Mouse (Mus musculus) limb, embryonic 13.5 days (tissue): Measurements from ENCODE around the gene Abhd16a. TPM values are rescaled to one million over a fixed set of nuclear protein-coding genes. Genes with fewer than 3 reads are reported as not detected.

Experiments
- ATAC-seq: fragments of 200-750 bp; cut with Nextera tagmentation; 2 replicates; pipeline ENCODE4 v1.8.0; 2017; ENCODE audit warnings: low read depth, moderate number of reproducible peaks, moderate TSS enrichment; ENCODE audit not compliant: low FRiP score
- H3K27ac ChIP-seq: fragments of 300-500 bp; sonication (generic); 2 replicates; pipeline ENCODE4 v1.5.1; 2015; ENCODE audit warnings: inconsistent platforms, mild to moderate bottlenecking, moderate library complexity
- H3K27me3 ChIP-seq: fragments of 300-500 bp; sonication (generic); 2 replicates; pipeline ENCODE4 v1.6.1; 2015; ENCODE audit warnings: mild to moderate bottlenecking, inconsistent platforms
- H3K36me3 ChIP-seq: fragments of 300-500 bp; sonication (generic); 2 replicates; pipeline ENCODE4 v1.6.1; 2015; ENCODE audit warnings: inconsistent platforms, mild to moderate bottlenecking, moderate library complexity
- H3K4me1 ChIP-seq: fragments of 300-500 bp; sonication (generic); 2 replicates; pipeline ENCODE4 v1.6.1; 2015; ENCODE audit warnings: inconsistent platforms
- H3K4me2 ChIP-seq: fragments of 300-500 bp; sonication (generic); replicated peaks from 2 replicates; pipeline ENCODE4 v1.6.1; 2015; ENCODE audit warnings: inconsistent platforms, mild to moderate bottlenecking, moderate library complexity
- H3K4me3 ChIP-seq: fragments of 300-500 bp; sonication (generic); 2 replicates; pipeline ENCODE4 v1.5.1; 2015; ENCODE audit warnings: moderate library complexity, mild to moderate bottlenecking, inconsistent platforms
- H3K9ac ChIP-seq: fragments of 300-500 bp; sonication (generic); 2 replicates; pipeline ENCODE4 v1.6.1; 2015; ENCODE audit warnings: mild to moderate bottlenecking, inconsistent platforms
- H3K9me3 ChIP-seq: fragments of 300-500 bp; sonication (generic); 2 replicates; pipeline ENCODE4 v1.6.1; 2016; ENCODE audit warnings: inconsistent platforms
- WGBS: fragments of 180-500 bp; shearing (Covaris S2); methylation state at CpG from one replicate; pipeline ENCODE4 v1.1.7; 2015; 5-methylcytosine and 5-hydroxymethylcytosine counted together
- polyA plus RNA-seq: library from polyadenylated mRNA; unstranded; fragments of >200 nt; fragmentation: Nextera tagmentation; extraction: Ambion mirVana; gene quantifications from 2 replicates; pipeline ENCODE4 v1.2.1, GENCODE M21; 2015

Abhd16a gene
- polyA plus RNA-seq, 1 experiment from 2014 or later: 94.9 TPM

DNA sequence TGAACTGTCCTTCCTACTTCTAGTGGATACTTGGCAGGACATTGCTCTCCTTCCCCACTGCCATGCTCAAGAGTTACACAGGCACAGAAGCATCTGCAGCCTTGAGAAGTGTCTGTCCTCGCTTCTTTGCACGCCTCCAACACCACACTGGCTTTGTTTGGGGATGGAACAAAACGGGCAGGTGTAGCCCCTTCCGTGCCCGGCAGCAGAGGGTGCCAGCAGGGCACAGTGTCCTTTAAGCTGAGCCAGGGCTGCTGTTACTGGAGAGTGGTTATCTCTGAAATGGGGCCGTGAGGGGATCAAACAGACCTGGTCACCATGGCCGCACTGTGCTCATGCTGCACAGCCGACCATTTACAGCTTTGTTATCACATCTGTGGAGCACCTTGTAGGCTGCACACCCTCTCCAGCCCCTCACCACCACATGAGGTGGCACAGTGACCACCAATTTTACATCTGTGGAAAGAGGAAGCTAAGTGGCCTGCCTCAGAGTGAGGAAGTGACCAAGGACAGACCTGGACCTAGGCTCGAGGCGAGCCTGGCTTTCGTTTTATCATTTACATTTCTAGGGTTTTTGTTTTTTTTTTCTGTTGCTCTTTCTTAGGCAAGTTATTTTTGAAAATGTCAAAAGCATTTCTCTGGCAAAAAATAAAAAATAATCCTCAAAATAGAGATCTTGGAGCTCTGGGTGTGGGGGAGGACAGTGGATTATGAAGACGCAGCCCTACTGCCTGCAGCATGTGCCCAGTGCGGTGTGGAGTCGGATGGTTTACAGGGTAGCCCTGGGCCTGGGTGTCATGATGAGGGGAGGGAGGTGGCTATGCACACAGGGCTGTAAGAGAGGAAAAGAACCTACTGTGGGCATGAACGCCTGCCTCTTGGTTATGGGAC, 5.7 kb downstream of the Abhd16a start:
- H3K27me3 ChIP-seq: no peaks in the 10 kb centered on the region
- 0 out of 2 replicates have a peak overlapping the region, but pooled peaks have one; percentile 31 for H3K9ac ChIP-seq
- H3K4me2 ChIP-seq: no peak overlapping the region
- WGBS: 87% methylated on average over 15 of the region's 15 CpGs
- ATAC-seq: no peak
- H3K4me3 ChIP-seq: no peak overlapping the region
- peaks cover 9% of the 10 kb centered on the region for H3K4me1 ChIP-seq
- H3K9me3 ChIP-seq: no peaks in the 10 kb centered on the region
- no peak overlapping the region for H3K27ac ChIP-seq
- H3K36me3 ChIP-seq: peaks cover 87% of the 10 kb centered on the region

- ATAC-seq: no peak
- peaks cover 97% of the 10 kb centered on the region for H3K36me3 ChIP-seq
Observed at GRCm38 (mm10) chr17:35096597-35096996, 7.5 kb downstream of the Abhd16a start.

GRCm38 (mm10) chr17:35097164-35097655, 8.1 kb downstream of the Abhd16a start:
- ATAC-seq: no peak
- no peaks in the 10 kb centered on the region for H3K27me3 ChIP-seq
- H3K4me1 ChIP-seq: no peaks in the 10 kb centered on the region
- H3K4me2 ChIP-seq: no peak overlapping the region
- WGBS: 89% methylated on average over 12 of the region's 12 CpGs
- H3K36me3 ChIP-seq: peaks cover 99% of the 10 kb centered on the region
- H3K27ac ChIP-seq: no peak overlapping the region
- H3K9ac ChIP-seq: no peak overlapping the region
- no peak overlapping the region for H3K4me3 ChIP-seq
- no peaks in the 10 kb centered on the region for H3K9me3 ChIP-seq

More at GRCm38 (mm10) chr17:35096597-35096996, 7.5 kb downstream of the Abhd16a start:
- Histone ChIP-seq H3K9me3 (no peaks in the 10 kb centered on the region), H3K27ac (no peak overlapping the region), H3K9ac (peak overlapping the region; percentile 31; the same call in 1 of the 2 replicates), H3K4me1 (no peaks in the 10 kb centered on the region), H3K4me3 (no peak overlapping the region), H3K4me2 (no peak overlapping the region), H3K27me3 (no peaks in the 10 kb centered on the region)
- 88% methylated on average over 12 of the region's 12 CpGs for WGBS

GRCm38 (mm10) chr17:35100196-35100765, 11.2 kb downstream of the Abhd16a start:
- H3K9ac ChIP-seq: no peak overlapping the region
- H3K9me3 ChIP-seq: no peaks in the 10 kb centered on the region
- no peaks in the 10 kb centered on the region for H3K4me1 ChIP-seq
- no peak overlapping the region for H3K4me3 ChIP-seq
- H3K27ac ChIP-seq: no peak overlapping the region
- no peak overlapping the region for H3K4me2 ChIP-seq
- WGBS: 82% methylated on average over 10 of the region's 10 CpGs
- peaks cover 91% of the 10 kb centered on the region for H3K36me3 ChIP-seq
- H3K27me3 ChIP-seq: no peaks in the 10 kb centered on the region
- ATAC-seq: no peak

DNA sequence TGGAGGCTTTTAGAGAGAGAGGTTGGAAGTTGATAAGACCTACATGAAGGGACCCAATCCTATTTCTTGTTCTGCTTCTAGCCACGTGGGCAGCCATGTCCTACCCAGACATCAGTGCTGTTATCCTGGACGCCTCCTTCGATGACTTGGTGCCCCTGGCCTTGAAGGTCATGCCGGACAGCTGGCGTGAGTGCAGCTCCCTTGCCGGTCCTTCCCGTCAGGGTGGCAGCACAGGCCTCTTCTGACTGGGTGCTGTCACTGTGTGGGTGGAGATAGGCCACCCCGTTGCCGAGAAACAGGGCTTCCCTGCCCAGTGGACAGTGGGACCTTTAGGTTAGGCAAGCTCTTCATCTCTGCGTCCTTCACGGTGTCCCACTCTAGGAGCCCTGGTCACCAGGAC, 12.1 kb downstream of the Abhd16a start:
- ATAC-seq: no peak
- no peak overlapping the region for H3K27ac ChIP-seq
- H3K27me3 ChIP-seq: no peaks in the 10 kb centered on the region
- no peaks in the 10 kb centered on the region; the same call in 1 of the 2 replicates for H3K4me1 ChIP-seq
- H3K4me2 ChIP-seq: no peak overlapping the region
- no peak overlapping the region; the same call in 1 of the 2 replicates for H3K9ac ChIP-seq
- peaks cover 82% of the 10 kb centered on the region for H3K36me3 ChIP-seq
- no peaks in the 10 kb centered on the region for H3K9me3 ChIP-seq
- WGBS: 90% methylated on average over 11 of the region's 11 CpGs
- H3K4me3 ChIP-seq: no peak overlapping the region

- peaks cover 71% of the 10 kb centered on the region for H3K36me3 ChIP-seq
- no peak overlapping the region for H3K4me2 ChIP-seq
- no peak overlapping the region for H3K4me3 ChIP-seq
- H3K4me1 ChIP-seq: no peaks in the 10 kb centered on the region; the same call in 1 of the 2 replicates
- no peaks in the 10 kb centered on the region for H3K9me3 ChIP-seq
- 70% methylated on average over 8 of the region's 8 CpGs for WGBS
- H3K9ac ChIP-seq: no peak overlapping the region
- peak; percentile 55; the same call in 1 of the 2 replicates for ATAC-seq
- no peaks in the 10 kb centered on the region for H3K27me3 ChIP-seq
- H3K27ac ChIP-seq: no peak overlapping the region
Observed at GRCm38 (mm10) chr17:35102299-35102698, 13.2 kb downstream of the Abhd16a start.

DNA sequence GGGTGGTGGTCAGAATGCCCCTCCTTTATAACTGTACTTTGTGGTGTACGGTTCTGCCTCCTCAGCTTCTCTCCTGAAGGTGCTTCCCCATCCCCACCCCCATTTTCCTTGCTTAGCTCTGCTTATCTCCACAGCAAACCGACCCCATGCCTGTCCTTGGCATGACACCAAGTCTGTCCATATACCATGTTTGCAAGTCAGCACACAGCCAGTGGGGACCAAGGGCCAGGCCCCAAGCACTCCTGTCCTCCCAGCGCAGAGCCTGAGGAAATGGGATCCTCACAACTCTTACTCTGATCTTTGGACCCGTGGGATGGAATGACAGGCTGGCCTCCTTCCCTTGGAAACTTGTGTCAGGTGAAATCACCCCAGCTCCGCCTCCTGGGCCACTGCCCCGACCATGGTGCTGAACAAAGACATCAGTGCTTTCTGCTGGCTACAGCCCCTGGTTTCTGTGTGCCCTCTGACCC, 14.2 kb downstream of the Abhd16a start:
- no peak overlapping the region for H3K4me3 ChIP-seq
- H3K4me2 ChIP-seq: no peak overlapping the region
- no peaks in the 10 kb centered on the region; the same call in 1 of the 2 replicates for H3K4me1 ChIP-seq
- no peak overlapping the region for H3K27ac ChIP-seq
- no peaks in the 10 kb centered on the region for H3K27me3 ChIP-seq
- ATAC-seq: no peak
- peaks cover 61% of the 10 kb centered on the region for H3K36me3 ChIP-seq
- H3K9ac ChIP-seq: no peak overlapping the region
- H3K9me3 ChIP-seq: no peaks in the 10 kb centered on the region
- WGBS: 74% methylated on average over 6 of the region's 6 CpGs

DNA sequence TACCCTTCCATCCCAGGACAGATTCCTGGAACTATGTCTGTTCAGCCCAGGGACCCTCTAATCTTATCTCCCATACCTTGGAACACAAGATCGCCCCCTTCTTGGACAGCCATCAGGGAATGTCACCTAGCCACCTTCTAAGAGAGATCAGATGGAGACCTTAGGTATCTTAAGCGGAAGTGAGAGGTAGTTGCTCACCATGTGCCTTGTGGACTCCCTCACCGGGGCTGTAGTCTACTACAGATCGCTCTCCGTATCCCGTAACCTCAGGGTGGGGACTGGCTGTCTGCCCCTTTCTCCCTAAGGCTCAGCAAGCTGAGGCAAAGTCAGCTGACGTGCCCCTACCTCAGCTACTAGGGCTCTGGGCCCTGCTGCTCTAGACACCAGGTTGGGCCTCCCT, 15.0 kb downstream of the Abhd16a start:
- Histone ChIP-seq H3K4me3 (no peak overlapping the region), H3K4me1 (no peaks in the 10 kb centered on the region; the same call in 1 of the 2 replicates), H3K27ac (no peak overlapping the region), H3K9ac (no peak overlapping the region), H3K36me3 (peaks cover 53% of the 10 kb centered on the region), H3K9me3 (no peaks in the 10 kb centered on the region), H3K27me3 (no peaks in the 10 kb centered on the region), H3K4me2 (no peak overlapping the region)
- WGBS: 89% methylated on average over 7 of the region's 7 CpGs
- no peak for ATAC-seq

DNA sequence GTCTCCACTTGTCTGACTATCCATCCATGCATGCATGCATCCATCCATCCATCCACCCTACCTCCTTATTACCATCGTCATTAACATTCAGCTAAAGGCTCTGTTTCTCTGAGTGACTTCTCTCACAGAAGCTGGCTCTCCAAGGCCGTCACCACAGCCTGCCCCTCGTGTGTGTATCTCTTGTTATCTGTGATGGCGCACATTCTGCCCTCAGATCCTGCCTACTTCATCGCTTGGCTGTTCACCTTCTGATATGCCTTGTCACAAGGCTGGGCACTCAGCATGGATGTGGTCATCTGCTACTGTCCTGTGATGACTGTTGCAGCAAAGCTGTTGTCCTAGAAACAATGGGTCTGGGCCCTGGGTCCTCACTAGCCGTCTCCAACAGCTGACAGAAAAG, 15.7 kb downstream of the Abhd16a start:
- H3K36me3 ChIP-seq: peaks cover 46% of the 10 kb centered on the region
- H3K9ac ChIP-seq: peak overlapping the region; percentile 31; the same call in 1 of the 2 replicates
- ATAC-seq: no peak
- WGBS: 81% methylated on average over 6 of the region's 6 CpGs
- no peaks in the 10 kb centered on the region; the same call in 1 of the 2 replicates for H3K4me1 ChIP-seq
- no peak overlapping the region for H3K4me3 ChIP-seq
- H3K27me3 ChIP-seq: no peaks in the 10 kb centered on the region
- no peaks in the 10 kb centered on the region for H3K9me3 ChIP-seq
- H3K4me2 ChIP-seq: no peak overlapping the region
- H3K27ac ChIP-seq: no peak overlapping the region; the same call in 1 of the 2 replicates

GRCm38 (mm10) chr17:35105740-35106389, 16.8 kb downstream of the Abhd16a start:
- 28% methylated on average over 13 of the region's 13 CpGs for whole genome bisulfite sequencing
- Histone ChIP-seq H3K9ac (no peak overlapping the region; the same call in 1 of the 2 replicates), H3K4me2 (peak overlapping the region; percentile 32; the same call in 1 of the 2 replicates), H3K4me1 (no peaks in the 10 kb centered on the region; the same call in 1 of the 2 replicates), H3K36me3 (peaks cover 35% of the 10 kb centered on the region), H3K27ac (no peak overlapping the region), H3K4me3 (no peak overlapping the region), H3K27me3 (no peaks in the 10 kb centered on the region), H3K9me3 (no peaks in the 10 kb centered on the region)
- no peak for ATAC-seq

DNA sequence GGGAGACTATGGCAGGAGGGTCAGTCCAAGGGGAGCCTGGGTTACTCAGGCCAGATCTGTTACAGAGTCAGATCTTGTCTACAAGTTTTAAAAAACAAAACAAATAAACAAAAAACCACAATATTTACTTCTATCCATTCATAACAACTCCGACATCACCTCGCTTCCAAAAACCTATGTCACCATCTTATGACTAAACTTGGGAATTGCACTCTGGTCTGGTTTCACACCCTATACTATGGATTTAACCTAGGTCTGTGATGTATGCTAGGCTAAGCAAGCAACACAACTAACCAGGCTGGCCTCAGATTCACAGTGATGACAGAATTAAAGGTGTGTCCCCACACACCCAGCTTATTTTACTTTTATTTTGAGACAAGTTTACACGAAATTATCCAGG, 17.5 kb downstream of the Abhd16a start:
- Histone ChIP-seq H3K4me2 (no peak overlapping the region), H3K9ac (no peak overlapping the region), H3K27ac (no peak overlapping the region), H3K27me3 (no peaks in the 10 kb centered on the region), H3K4me3 (no peak overlapping the region), H3K9me3 (no peaks in the 10 kb centered on the region), H3K36me3 (peaks cover 29% of the 10 kb centered on the region), H3K4me1 (no peaks in the 10 kb centered on the region; the same call in 1 of the 2 replicates)
- WGBS: 72% methylated on average over 3 of the region's 3 CpGs
- ATAC-seq: no peak
